Mouse (Mus musculus): ENCODE data around the gene Ewsr1. TPM values are rescaled to one million over a fixed set of nuclear protein-coding genes. Genes with fewer than 3 reads are reported as not detected.
A peak's percentile ranks its signal among the peaks of the same experiment; 100 is the strongest.

Ewsr1 gene
- polyA plus RNA-seq, 1 experiment from 2014 or later, result 231 TPM

- ATAC-seq (ENCODE audit: low FRiP score, low TSS enrichment) (peak; percentile 38; the same call in 1 of the 2 replicates), DNase-seq (ENCODE audit: low spot score) (no peak)
- Histone ChIP-seq H3K4me3 (ENCODE audit: low read depth, low read length) (no peak overlapping the region), H3K9me3 (ENCODE audit: control insufficient read depth, low read length) (no peaks in the 10 kb centered on the region), H3K9ac (ENCODE audit: low read length) (no peak overlapping the region), H3K27ac (replicated peaks) (no peak overlapping the region), H3K4me1 (replicated peaks; ENCODE audit: control insufficient read depth, insufficient read depth) (no peaks in the 10 kb centered on the region), H3K4me2 (replicated peaks; ENCODE audit: low read depth) (no peak overlapping the region), H3K27me3 (ENCODE audit: control insufficient read depth, insufficient read depth, low read length) (no peaks in the 10 kb centered on the region), H3K36me3 (ENCODE audit: control insufficient read depth, insufficient read depth, low read length) (no peaks in the 10 kb centered on the region)
- no peak for TF ChIP-seq EP300 (optimal IDR thresholded peaks at IDR 0.05)
- no peak for TF ChIP-seq CTCF (IDR thresholded peaks at IDR 0.05; ENCODE audit: low read depth)
- WGBS, result 44% methylated on average over 12 of the region's 12 CpGs
Observed at GRCm38 (mm10) chr11:5046321-5046926, 52.6 kb downstream of the Ewsr1 start.

GRCm38 (mm10) chr11:5042645-5043381 lies 56.3 kb downstream of the Ewsr1 start:
- DNase-seq (ENCODE audit: low spot score), result no peak
- ATAC-seq (ENCODE audit: low FRiP score, low TSS enrichment), result no peak
- H3K4me1 ChIP-seq (replicated peaks; ENCODE audit: control insufficient read depth, insufficient read depth), result no peaks in the 10 kb centered on the region
- H3K4me3 ChIP-seq (ENCODE audit: low read depth, low read length), result no peak overlapping the region
- H3K27ac ChIP-seq (replicated peaks), result no peak overlapping the region
- H3K4me2 ChIP-seq (replicated peaks; ENCODE audit: low read depth), result no peak overlapping the region
- 86% methylated on average over 8 of the region's 8 CpGs for WGBS
- H3K9me3 ChIP-seq (ENCODE audit: control insufficient read depth, low read length), result no peaks in the 10 kb centered on the region
- peaks cover 7% of the 10 kb centered on the region; the same call in 1 of the 2 replicates for H3K36me3 ChIP-seq (ENCODE audit: control insufficient read depth, insufficient read depth, low read length)
- no peak overlapping the region for H3K9ac ChIP-seq (ENCODE audit: low read length)
- TF ChIP-seq CTCF (IDR thresholded peaks at IDR 0.05; ENCODE audit: low read depth), result no peak
- TF ChIP-seq EP300 (optimal IDR thresholded peaks at IDR 0.05), result no peak
- no peaks in the 10 kb centered on the region for H3K27me3 ChIP-seq (ENCODE audit: control insufficient read depth, insufficient read depth, low read length)

- no peak for DNase-seq (ENCODE audit: low spot score)
- Histone ChIP-seq H3K36me3 (ENCODE audit: control insufficient read depth, insufficient read depth, low read length) (peaks cover 7% of the 10 kb centered on the region; the same call in 1 of the 2 replicates), H3K4me2 (replicated peaks; ENCODE audit: low read depth) (no peak overlapping the region), H3K9ac (ENCODE audit: low read length) (no peak overlapping the region), H3K4me3 (ENCODE audit: low read depth, low read length) (no peak overlapping the region), H3K4me1 (replicated peaks; ENCODE audit: control insufficient read depth, insufficient read depth) (no peaks in the 10 kb centered on the region), H3K27me3 (ENCODE audit: control insufficient read depth, insufficient read depth, low read length) (no peaks in the 10 kb centered on the region), H3K27ac (replicated peaks) (no peak overlapping the region), H3K9me3 (ENCODE audit: control insufficient read depth, low read length) (no peaks in the 10 kb centered on the region)
- ATAC-seq (ENCODE audit: low FRiP score, low TSS enrichment), result no peak
- no peak for TF ChIP-seq CTCF (IDR thresholded peaks at IDR 0.05; ENCODE audit: low read depth)
- no peak for TF ChIP-seq EP300 (optimal IDR thresholded peaks at IDR 0.05)
- 74% methylated on average over 18 of the region's 18 CpGs for WGBS
Observed at GRCm38 (mm10) chr11:5041144-5041780, 57.8 kb downstream of the Ewsr1 start.

GRCm38 (mm10) chr11:5040585-5040984 lies 58.5 kb downstream of the Ewsr1 start:
- no peak overlapping the region for H3K27ac ChIP-seq (replicated peaks)
- no peak overlapping the region for H3K4me3 ChIP-seq (ENCODE audit: low read depth, low read length)
- H3K4me1 ChIP-seq (replicated peaks; ENCODE audit: control insufficient read depth, insufficient read depth), result no peaks in the 10 kb centered on the region
- no peaks in the 10 kb centered on the region for H3K9me3 ChIP-seq (ENCODE audit: control insufficient read depth, low read length)
- peaks cover 7% of the 10 kb centered on the region; the same call in 1 of the 2 replicates for H3K36me3 ChIP-seq (ENCODE audit: control insufficient read depth, insufficient read depth, low read length)
- ATAC-seq (ENCODE audit: low FRiP score, low TSS enrichment), result no peak
- H3K9ac ChIP-seq (ENCODE audit: low read length), result no peak overlapping the region
- TF ChIP-seq EP300 (optimal IDR thresholded peaks at IDR 0.05) (no peak), CTCF (IDR thresholded peaks at IDR 0.05; ENCODE audit: low read depth) (no peak)
- 88% methylated on average over 5 of the region's 5 CpGs for WGBS
- H3K4me2 ChIP-seq (replicated peaks; ENCODE audit: low read depth), result no peak overlapping the region
- H3K27me3 ChIP-seq (ENCODE audit: control insufficient read depth, insufficient read depth, low read length), result no peaks in the 10 kb centered on the region
- DNase-seq (ENCODE audit: low spot score), result no peak

- peaks cover 22% of the 10 kb centered on the region for H3K36me3 ChIP-seq (ENCODE audit: control insufficient read depth, insufficient read depth, low read length)
- no peak overlapping the region for H3K27ac ChIP-seq (replicated peaks)
- no peak overlapping the region for H3K4me2 ChIP-seq (replicated peaks; ENCODE audit: low read depth)
- ATAC-seq (ENCODE audit: low FRiP score, low TSS enrichment) (no peak), DNase-seq (ENCODE audit: low spot score) (no peak)
- no peak overlapping the region for H3K9ac ChIP-seq (ENCODE audit: low read length)
- H3K9me3 ChIP-seq (ENCODE audit: control insufficient read depth, low read length), result no peaks in the 10 kb centered on the region
- H3K4me1 ChIP-seq (replicated peaks; ENCODE audit: control insufficient read depth, insufficient read depth), result no peaks in the 10 kb centered on the region
- no peak for TF ChIP-seq EP300 (optimal IDR thresholded peaks at IDR 0.05)
- TF ChIP-seq CTCF (IDR thresholded peaks at IDR 0.05; ENCODE audit: low read depth), result no peak
- WGBS, result 81% methylated on average over 8 of the region's 8 CpGs
- H3K4me3 ChIP-seq (ENCODE audit: low read depth, low read length), result no peak overlapping the region
- no peaks in the 10 kb centered on the region for H3K27me3 ChIP-seq (ENCODE audit: control insufficient read depth, insufficient read depth, low read length)
Observed at GRCm38 (mm10) chr11:5037146-5037854, 61.8 kb downstream of the Ewsr1 start.

Data from stomach, postnatal 0 days (tissue).